Mouse (Mus musculus): ENCODE results near the gene Htra3.

The Htra3 gene

GRCm38 (mm10) chr5:35653743-35654395 is 25.7 kb downstream of the Htra3 start:
- no peak for DNase-seq (ENCODE audit: extremely low spot score, low spot score)

GRCm38 (mm10) chr5:35652872-35653271 is 26.7 kb downstream of the Htra3 start:
- DNase-seq (ENCODE audit: extremely low spot score, low spot score) = no peak

GRCm38 (mm10) chr5:35652319-35652718 is 27.3 kb downstream of the Htra3 start:
- no peak for DNase-seq (ENCODE audit: extremely low spot score, low spot score)

- no peak for DNase-seq (ENCODE audit: extremely low spot score, low spot score)
Measured at GRCm38 (mm10) chr5:35648230-35648629, 31.4 kb downstream of the Htra3 start.

- no peak for DNase-seq (ENCODE audit: extremely low spot score, low spot score)
Measured at GRCm38 (mm10) chr5:35647562-35647961, 32.0 kb downstream of the Htra3 start.

GRCm38 (mm10) chr5:35646927-35647326 is 32.7 kb downstream of the Htra3 start:
- no peak for DNase-seq (ENCODE audit: extremely low spot score, low spot score)

- no peak for DNase-seq (ENCODE audit: extremely low spot score, low spot score)
Measured at GRCm38 (mm10) chr5:35645938-35646493, 33.6 kb downstream of the Htra3 start.

- no peak for DNase-seq (ENCODE audit: extremely low spot score, low spot score)
Measured at GRCm38 (mm10) chr5:35644082-35644481, 35.5 kb downstream of the Htra3 start.

GRCm38 (mm10) chr5:35643401-35644048 is 36.1 kb downstream of the Htra3 start:
- DNase-seq (ENCODE audit: extremely low spot score, low spot score) = no peak

- no peak for DNase-seq (ENCODE audit: extremely low spot score, low spot score)
Measured at GRCm38 (mm10) chr5:35641961-35642584, 37.5 kb downstream of the Htra3 start.

- DNase-seq (ENCODE audit: extremely low spot score, low spot score) = no peak
Measured at GRCm38 (mm10) chr5:35636016-35636415, 43.6 kb downstream of the Htra3 start.

- DNase-seq (ENCODE audit: extremely low spot score, low spot score) = no peak
Measured at GRCm38 (mm10) chr5:35632841-35633240, 46.7 kb downstream of the Htra3 start.

- no peak for DNase-seq (ENCODE audit: extremely low spot score, low spot score)
Measured at GRCm38 (mm10) chr5:35631755-35632154, 47.8 kb downstream of the Htra3 start.

- DNase-seq (ENCODE audit: extremely low spot score, low spot score) = no peak
Measured at GRCm38 (mm10) chr5:35631224-35631623, 48.4 kb downstream of the Htra3 start.

- no peak for DNase-seq (ENCODE audit: extremely low spot score, low spot score)
Measured at GRCm38 (mm10) chr5:35630706-35631105, 48.9 kb downstream of the Htra3 start.

GRCm38 (mm10) chr5:35629333-35629732 is 50.2 kb downstream of the Htra3 start:
- DNase-seq (ENCODE audit: extremely low spot score, low spot score) = no peak

GRCm38 (mm10) chr5:35628685-35629084 is 50.9 kb downstream of the Htra3 start:
- no peak for DNase-seq (ENCODE audit: extremely low spot score, low spot score)

- DNase-seq (ENCODE audit: extremely low spot score, low spot score) = no peak
Measured at GRCm38 (mm10) chr5:35627307-35627840, 52.2 kb downstream of the Htra3 start.

GRCm38 (mm10) chr5:35626408-35626807 is 53.2 kb downstream of the Htra3 start:
- DNase-seq (ENCODE audit: extremely low spot score, low spot score) = no peak

- DNase-seq (ENCODE audit: extremely low spot score, low spot score) = no peak
Measured at GRCm38 (mm10) chr5:35624751-35625239, 54.8 kb downstream of the Htra3 start.

- no peak for DNase-seq (ENCODE audit: extremely low spot score, low spot score)
Measured at GRCm38 (mm10) chr5:35623831-35624230, 55.8 kb downstream of the Htra3 start.

GRCm38 (mm10) chr5:35621114-35621513 is 58.5 kb downstream of the Htra3 start:
- peak; percentile 22 for DNase-seq (ENCODE audit: extremely low spot score, low spot score)

All from neural tube, embryonic 10.5 days (tissue).